Mouse (Mus musculus): ENCODE results near the gene Thrsp. TPM values are rescaled to one million over a fixed set of nuclear protein-coding genes. Genes with fewer than 3 reads are reported as not detected.

The Thrsp gene
- total and polyA plus RNA-seq, 3 experiments = 258 to 1,139 (median 552) TPM

DNA sequence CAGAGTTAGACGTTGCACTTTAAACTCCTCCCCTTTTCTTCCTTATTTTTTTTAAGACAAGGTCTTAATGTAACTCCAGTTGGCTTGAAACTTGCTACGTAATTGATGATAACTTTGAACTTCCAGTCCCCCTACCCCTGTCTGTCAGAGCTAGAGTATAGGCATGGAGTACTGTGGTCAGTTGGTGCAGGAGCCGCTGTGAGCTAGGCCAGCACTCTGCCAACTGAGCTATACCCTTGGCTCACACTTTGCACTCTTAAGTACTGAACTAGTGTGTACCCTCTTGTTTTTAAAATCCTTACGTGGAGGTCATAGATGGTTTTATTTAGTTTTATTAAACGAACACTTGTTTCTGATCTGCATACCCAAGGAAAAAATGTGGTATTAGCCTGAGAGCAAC is 38.2 kb downstream of the Thrsp start:
- DNase-seq = no peak

DNA sequence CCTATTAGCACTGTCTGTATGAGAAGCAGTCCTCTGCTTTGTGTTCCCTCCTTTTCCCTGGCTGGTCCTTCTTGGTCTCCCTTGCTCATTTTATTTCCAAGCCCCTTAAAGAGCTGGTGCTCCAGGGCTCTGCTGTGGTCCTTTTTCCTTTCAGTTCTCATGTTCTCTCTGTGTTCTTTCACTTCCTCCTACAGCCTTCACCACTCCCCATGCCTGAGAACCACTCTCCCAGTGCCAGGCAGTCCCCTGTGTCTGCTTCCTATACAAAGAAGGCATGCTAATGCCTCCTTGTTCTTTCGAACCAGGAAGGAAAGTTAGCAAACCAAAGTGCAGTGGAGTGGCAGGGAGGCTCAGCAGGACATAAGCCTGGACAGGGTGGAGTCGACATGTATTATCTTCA is 41.6 kb downstream of the Thrsp start:
- no peak for DNase-seq

DNA sequence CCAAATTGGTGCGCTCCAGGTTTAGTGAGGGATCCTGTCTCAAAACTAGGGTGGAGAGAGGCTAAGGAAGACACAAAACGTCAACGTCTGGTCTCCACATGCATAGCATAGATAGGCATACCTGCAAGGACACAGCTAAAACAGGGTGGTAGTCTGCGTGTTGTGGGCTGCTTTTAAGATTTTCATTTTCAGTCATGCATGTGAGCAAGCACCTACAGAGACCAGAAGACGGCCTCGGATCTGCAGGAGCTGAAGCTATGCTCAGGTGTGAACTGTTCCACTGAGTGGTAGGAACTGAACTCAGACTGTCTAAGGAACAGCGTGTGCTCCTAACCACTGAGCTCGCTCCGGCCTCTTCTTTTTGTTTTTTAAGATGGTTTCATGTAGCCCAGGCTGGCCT is 42.4 kb downstream of the Thrsp start:
- no peak for DNase-seq

DNA sequence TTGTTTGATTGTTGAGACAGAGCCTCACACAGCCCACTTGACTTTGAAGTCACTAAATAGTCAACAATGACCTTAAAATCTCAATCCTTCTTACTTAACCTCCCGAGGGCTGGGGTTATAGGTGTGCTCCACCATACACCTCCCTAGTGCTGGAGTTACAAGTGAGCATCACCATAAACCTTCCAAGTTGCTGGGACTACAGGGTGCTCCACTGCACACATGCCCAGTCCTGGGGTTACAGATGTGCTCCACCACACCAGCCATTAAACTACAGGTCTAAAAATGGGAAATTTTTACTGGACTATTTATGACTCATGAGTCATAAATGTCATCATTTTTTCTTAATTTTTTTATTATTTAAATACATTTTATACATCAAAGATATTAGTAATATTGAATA is 51.6 kb downstream of the Thrsp start:
- DNase-seq = no peak

Other genes starting within 250 kb of the Thrsp start
- gene Usp35, start 85.7 kb downstream of the Thrsp start, total RNA-seq (2021) = 1 to 10 TPM; 7.0 to 8.5 TPM
- 8.4 and 11.1 TPM in 2 replicates for gene Usp35, start 85.7 kb downstream of the Thrsp start, polyA plus RNA-seq (2012; rRNA removed)
- 10 to 100 TPM in 1 of 2 experiments, 1 to 10 TPM in 1; 7.3 to 11.4 TPM for gene Kctd21, start 85.4 kb downstream of the Thrsp start, total RNA-seq (2021)
- gene Kctd21, start 85.4 kb downstream of the Thrsp start, polyA plus RNA-seq (2012; rRNA removed) = 5.3 and 5.6 TPM in 2 replicates
- gene Alg8, start 46.1 kb downstream of the Thrsp start, total RNA-seq (2021) = 10 to 100 TPM; 15.2 to 16.6 TPM
- gene Alg8, start 46.1 kb downstream of the Thrsp start, polyA plus RNA-seq (2012; rRNA removed) = 6.0 and 7.3 TPM in 2 replicates
- 100 to 1,000 TPM; 263 to 364 TPM for gene Ndufc2, start 17.7 kb downstream of the Thrsp start, total RNA-seq (2021)
- gene Ndufc2, start 17.7 kb downstream of the Thrsp start, polyA plus RNA-seq (2012; rRNA removed) = 264 and 287 TPM in 2 replicates
- gene Kctd14, start 33.6 kb upstream of the Thrsp start, total RNA-seq (2021) = 1 to 10 TPM; 1.2 to 4.2 TPM
- 0.76 and 1.2 TPM in 2 replicates for gene Kctd14, start 33.6 kb upstream of the Thrsp start, polyA plus RNA-seq (2012; rRNA removed)
- 10 to 100 TPM; 58.8 to 60.3 TPM for gene Ints4, start 63.2 kb upstream of the Thrsp start, total RNA-seq (2021)
- gene Ints4, start 63.2 kb upstream of the Thrsp start, polyA plus RNA-seq (2012; rRNA removed) = 57.5 and 70.5 TPM in 2 replicates
- 10 to 100 TPM; 31.7 to 49.1 TPM for gene Aamdc, start 161.8 kb upstream of the Thrsp start, total RNA-seq (2021)
- 8.5 and 11.6 TPM in 2 replicates for gene Aamdc, start 161.8 kb upstream of the Thrsp start, polyA plus RNA-seq (2012; rRNA removed)
- 10 to 100 TPM; 24.3 to 25.9 TPM for gene Rsf1, start 162.2 kb upstream of the Thrsp start, total RNA-seq (2021)
- gene Rsf1, start 162.2 kb upstream of the Thrsp start, polyA plus RNA-seq (2012; rRNA removed) = 0.74 and 1.2 TPM in 2 replicates